In genomic region chr15:103503660-103504059, GRCm38 (mm10) we compare ENCODE assay signal across 9 mouse cellular contexts. TPM values are rescaled to one million over a fixed set of nuclear protein-coding genes. Genes with fewer than 3 reads are reported as not detected.
DNase-seq lines count a peak whose midpoint lies in the region; ATAC-seq and TF ChIP-seq lines count a peak whose summit lies in the region.
"Had no signal": no experiment of that assay in that cellular context is flagged by ENCODE, and none has a peak within 500 bp of the region (broad histone marks: within the 10 kb centered on the region; RNA-seq: fewer than 3 reads in every experiment).

No protein-coding gene starts in this region.

- peak overlapping the region; percentile 81 for H3K4me2 ChIP-seq in hindbrain, embryonic 14.5 days (replicated peaks)

- intact Hi-C loops in left cerebral cortex, postnatal 25 days (cut with DNase I) = no loop called here

- peak; percentile 40 to 43 for DNase-seq in left cerebral cortex, postnatal 25 days (ENCODE audit: low spot score in 2 of 2)
- no peak for DNase-seq in left cerebral cortex, adult 11 months (ENCODE audit: low spot score)
- DNase-seq in hindbrain, embryonic 14.5 days (ENCODE audit: low spot score) = peak; percentile 50
- DNase-seq in c-Kit-positive CD71-positive TER-119-positive erythroid progenitor cells, embryonic 14.5 days (ENCODE audit: low spot score) = no peak
- DNase-seq in embryo, embryonic 9.5 days (ENCODE audit: extremely low spot score) = no peak
- DNase-seq in gastrocnemius, adult 8-10 months (ENCODE audit: low spot score in 2 of 2) = no peak

- H3K9me3 ChIP-seq in hindbrain, embryonic 14.5 days (ENCODE audit: control insufficient read depth, low read length) = no peaks in the 10 kb centered on the region
- H3K9me3 ChIP-seq: liver, embryonic 15.5 days had no signal

- TF ChIP-seq CTCF in cortical plate, adult 2 months (IDR thresholded peaks at IDR 0.05; ENCODE audit: extremely low read depth, insufficient read depth, low read length) = no peak

- H3K4me1 ChIP-seq in cortical plate, adult 2 months (ENCODE audit: control insufficient read depth, insufficient read depth, low read length) = peaks cover 4% of the 10 kb centered on the region; the same call in 1 of the 2 replicates
- peaks cover 48% of the 10 kb centered on the region for H3K4me1 ChIP-seq in hindbrain, embryonic 14.5 days (replicated peaks; ENCODE audit: control insufficient read depth, insufficient read depth, low read length)
- H3K4me1 ChIP-seq: liver, embryonic 15.5 days had no signal

- peak overlapping the region; percentile 74 for H3K9ac ChIP-seq in hindbrain, embryonic 14.5 days
- H3K9ac ChIP-seq: liver, embryonic 15.5 days had no signal

- 0 out of 2 replicates have a peak overlapping the region, but pooled peaks have one; percentile 5 for H3K27ac ChIP-seq in cortical plate, adult 2 months (ENCODE audit: insufficient read depth, low read length)
- H3K27ac ChIP-seq in hindbrain, embryonic 14.5 days = peak overlapping the region; percentile 66
- H3K27ac ChIP-seq: liver, embryonic 15.5 days had no signal

- TF ChIP-seq POLR2A in cortical plate, adult 2 months (IDR thresholded peaks at IDR 0.05; ENCODE audit: extremely low read depth, insufficient read depth, low read length) = no peak

- WGBS in hindbrain, embryonic 14.5 days = 24% methylated on average over 12 of the region's 12 CpGs

- no peaks in the 10 kb centered on the region for H3K36me3 ChIP-seq in hindbrain, embryonic 14.5 days (replicated peaks; ENCODE audit: control insufficient read depth, insufficient read depth)
- H3K36me3 ChIP-seq: liver, embryonic 15.5 days had no signal

- no peaks in the 10 kb centered on the region for H3K27me3 ChIP-seq in hindbrain, embryonic 14.5 days (ENCODE audit: control insufficient read depth, insufficient read depth, low read length)

- peak; percentile 18 for ATAC-seq in hindbrain, embryonic 14.5 days (ENCODE audit: low FRiP score)
- ATAC-seq in monocyte, adult 5-6 weeks (replicated peaks; ENCODE audit: insufficient number of reproducible peaks, low FRiP score, low TSS enrichment, poor library complexity, severe bottlenecking) = 0 out of 2 replicates have a peak, but pooled peaks have one; percentile 14

- H3K4me3 ChIP-seq in cortical plate, adult 2 months (ENCODE audit: insufficient read depth, low read length) = peak overlapping the region; percentile 72
- peak overlapping the region; percentile 59 for H3K4me3 ChIP-seq in hindbrain, embryonic 14.5 days (replicated peaks; ENCODE audit: low read length)

RNA-seq across cellular contexts. Expression of gene Pde1b, which starts 0.8 kb away (rescaled TPM):
- total RNA-seq in left cerebral cortex, postnatal 25 days (2021) = 100 to 1,000 TPM; 124 to 227 TPM
- 129 and 208 TPM in 2 replicates for polyA plus RNA-seq in cortical plate, adult 2 months (2012; rRNA removed)
- 88.9 and 90.0 TPM in 2 replicates for polyA plus RNA-seq in hindbrain, embryonic 14.5 days (2014; fragmentation: Nextera tagmentation; extraction: Ambion mirVana)
- 28.6 to 54.5 TPM (median 38.7 TPM) in 3 replicates for total RNA-seq in monocyte, adult 5-6 weeks (2017)
- under 1 TPM; 0.41 to 0.52 (median 0.46) TPM for total RNA-seq in gastrocnemius, adult 8-10 months (2022)

RNA-seq across cellular contexts. Expression of gene Ppp1r1a, which starts 34.1 kb away (rescaled TPM):
- 100 to 1,000 TPM; 155 to 157 TPM for total RNA-seq in left cerebral cortex, postnatal 25 days (2021)
- polyA plus RNA-seq in cortical plate, adult 2 months (2012; rRNA removed) = 171 and 174 TPM in 2 replicates
- 124 and 125 TPM in 2 replicates for polyA plus RNA-seq in hindbrain, embryonic 14.5 days (2014; fragmentation: Nextera tagmentation; extraction: Ambion mirVana)
- total RNA-seq in monocyte, adult 5-6 weeks (2017) = not detected in 3 replicates
- 100 to 1,000 TPM in 2 of 4 experiments, 10 to 100 TPM in 2; 77.3 to 125 (median 101) TPM for total RNA-seq in gastrocnemius, adult 8-10 months (2022)

RNA-seq across cellular contexts. Expression of gene Nckap1l, which starts 50.1 kb away (rescaled TPM):
- total RNA-seq in left cerebral cortex, postnatal 25 days (2021) = 10 to 100 TPM; 10.6 to 11.5 TPM
- 7.1 and 7.7 TPM in 2 replicates for polyA plus RNA-seq in cortical plate, adult 2 months (2012; rRNA removed)
- 2.0 and 2.2 TPM in 2 replicates for polyA plus RNA-seq in hindbrain, embryonic 14.5 days (2014; fragmentation: Nextera tagmentation; extraction: Ambion mirVana)
- total RNA-seq in monocyte, adult 5-6 weeks (2017) = 272 to 295 TPM (median 278 TPM) in 3 replicates
- 1 to 10 TPM in 1 of 4 experiments, under 1 TPM in 3; 0.27 to 1.0 (median 0.63) TPM for total RNA-seq in gastrocnemius, adult 8-10 months (2022)

RNA-seq across cellular contexts. Expression of gene Gtsf2, which starts 55.4 kb away (rescaled TPM):
- not detected for total RNA-seq in left cerebral cortex, postnatal 25 days (2021)
- not detected in 2 replicates for polyA plus RNA-seq in cortical plate, adult 2 months (2012; rRNA removed)
- polyA plus RNA-seq in hindbrain, embryonic 14.5 days (2014; fragmentation: Nextera tagmentation; extraction: Ambion mirVana) = not detected in 2 replicates
- total RNA-seq in monocyte, adult 5-6 weeks (2017) = 4.0 TPM in 1 of 3 replicates, not detected in the others
- total RNA-seq in gastrocnemius, adult 8-10 months (2022) = not detected
- polyA plus RNA-seq: liver, embryonic 15.5 days had no signal

Comparison
In these comparisons a context has a peak if more than half of its experiments do, and no peak if none do; other contexts are left out.
1. DNase-seq: peak in left cerebral cortex, postnatal 25 days (2 of 2) and hindbrain, embryonic 14.5 days (single experiment); none in left cerebral cortex, adult 11 months (single experiment), c-Kit-positive CD71-positive TER-119-positive erythroid progenitor cells, embryonic 14.5 days (single experiment), embryo, embryonic 9.5 days (single experiment) and gastrocnemius, adult 8-10 months (0 of 2).
2. RNA of gene Pde1b, which starts 0.8 kb away (total RNA-seq): 124 to 227 TPM in left cerebral cortex, postnatal 25 days and 28.6 to 54.5 TPM in monocyte, adult 5-6 weeks; 0.41 to 0.52 TPM in gastrocnemius, adult 8-10 months; every median in the first group is over 10 times any median in the second.
3. RNA of gene Ppp1r1a, which starts 34.1 kb away (total RNA-seq): 155 to 157 TPM in left cerebral cortex, postnatal 25 days and 77.3 to 125 TPM in gastrocnemius, adult 8-10 months; not detected in monocyte, adult 5-6 weeks; every median in the first group is over 10 times any median in the second.
4. RNA of gene Nckap1l, which starts 50.1 kb away (total RNA-seq): 272 to 295 TPM in monocyte, adult 5-6 weeks; 10.6 to 11.5 TPM in left cerebral cortex, postnatal 25 days and 0.27 to 1.0 TPM in gastrocnemius, adult 8-10 months; every median in the first group is over 10 times any median in the second.